Mouse (Mus musculus): ENCODE results near the gene Sdk2. TPM values are rescaled to one million over a fixed set of nuclear protein-coding genes. Genes with fewer than 3 reads are reported as not detected.

Gene Sdk2
- polyA plus RNA-seq, 1 experiment from 2014 or later = 2.2 TPM

- Histone ChIP-seq H3K27me3 (replicated peaks; ENCODE audit: control insufficient read depth, insufficient read depth, low read length) (no peaks in the 10 kb centered on the region), H3K9me3 (ENCODE audit: control insufficient read depth, low read length) (no peaks in the 10 kb centered on the region), H3K9ac (replicated peaks; ENCODE audit: low read depth, low read length) (no peak overlapping the region), H3K4me1 (replicated peaks; ENCODE audit: control insufficient read depth, insufficient read depth, low read length) (peaks cover 10% of the 10 kb centered on the region), H3K36me3 (ENCODE audit: control insufficient read depth, insufficient read depth) (no peaks in the 10 kb centered on the region), H3K4me3 (replicated peaks; ENCODE audit: low read length) (no peak overlapping the region), H3K4me2 (ENCODE audit: low read length) (no peak overlapping the region), H3K27ac (ENCODE audit: low read length) (no peak overlapping the region)
- WGBS = 60% methylated on average over 9 of the region's 9 CpGs
- ATAC-seq = no peak
Measured at GRCm38 (mm10) chr11:113803321-113803941, 263.4 kb downstream of the Sdk2 start.

- no peak for ATAC-seq
- H3K4me2 ChIP-seq (ENCODE audit: low read length) = no peak overlapping the region
- H3K36me3 ChIP-seq (ENCODE audit: control insufficient read depth, insufficient read depth) = no peaks in the 10 kb centered on the region
- H3K9me3 ChIP-seq (ENCODE audit: control insufficient read depth, low read length) = no peaks in the 10 kb centered on the region
- 66% methylated on average over 12 of the region's 12 CpGs for WGBS
- H3K4me1 ChIP-seq (replicated peaks; ENCODE audit: control insufficient read depth, insufficient read depth, low read length) = peaks cover 18% of the 10 kb centered on the region
- H3K27ac ChIP-seq (ENCODE audit: low read length) = no peak overlapping the region
- no peak overlapping the region for H3K9ac ChIP-seq (replicated peaks; ENCODE audit: low read depth, low read length)
- no peak overlapping the region for H3K4me3 ChIP-seq (replicated peaks; ENCODE audit: low read length)
- H3K27me3 ChIP-seq (replicated peaks; ENCODE audit: control insufficient read depth, insufficient read depth, low read length) = no peaks in the 10 kb centered on the region
Measured at GRCm38 (mm10) chr11:113802456-113802855, 264.4 kb downstream of the Sdk2 start.

- Histone ChIP-seq H3K4me2 (ENCODE audit: low read length) (no peak overlapping the region), H3K27me3 (replicated peaks; ENCODE audit: control insufficient read depth, insufficient read depth, low read length) (no peaks in the 10 kb centered on the region), H3K9me3 (ENCODE audit: control insufficient read depth, low read length) (no peaks in the 10 kb centered on the region), H3K4me1 (replicated peaks; ENCODE audit: control insufficient read depth, insufficient read depth, low read length) (peaks cover 25% of the 10 kb centered on the region), H3K27ac (ENCODE audit: low read length) (no peak overlapping the region), H3K36me3 (ENCODE audit: control insufficient read depth, insufficient read depth) (no peaks in the 10 kb centered on the region), H3K4me3 (replicated peaks; ENCODE audit: low read length) (no peak overlapping the region), H3K9ac (replicated peaks; ENCODE audit: low read depth, low read length) (no peak overlapping the region)
- ATAC-seq = no peak
- 97% methylated on average over 12 of the region's 12 CpGs for WGBS
Measured at GRCm38 (mm10) chr11:113800026-113800425, 266.8 kb downstream of the Sdk2 start.

GRCm38 (mm10) chr11:113799041-113799447 lies 267.8 kb downstream of the Sdk2 start:
- Histone ChIP-seq H3K36me3 (ENCODE audit: control insufficient read depth, insufficient read depth) (no peaks in the 10 kb centered on the region), H3K4me3 (replicated peaks; ENCODE audit: low read length) (no peak overlapping the region), H3K9ac (replicated peaks; ENCODE audit: low read depth, low read length) (no peak overlapping the region), H3K27ac (ENCODE audit: low read length) (no peak overlapping the region), H3K4me1 (replicated peaks; ENCODE audit: control insufficient read depth, insufficient read depth, low read length) (peaks cover 25% of the 10 kb centered on the region), H3K4me2 (ENCODE audit: low read length) (no peak overlapping the region), H3K9me3 (ENCODE audit: control insufficient read depth, low read length) (no peaks in the 10 kb centered on the region), H3K27me3 (replicated peaks; ENCODE audit: control insufficient read depth, insufficient read depth, low read length) (no peaks in the 10 kb centered on the region)
- no peak for ATAC-seq
- 45% methylated on average over 14 of the region's 14 CpGs for WGBS

GRCm38 (mm10) chr11:113798011-113798410 lies 268.8 kb downstream of the Sdk2 start:
- 38% methylated on average over 6 of the region's 6 CpGs for WGBS
- no peaks in the 10 kb centered on the region for H3K36me3 ChIP-seq (ENCODE audit: control insufficient read depth, insufficient read depth)
- peaks cover 25% of the 10 kb centered on the region for H3K4me1 ChIP-seq (replicated peaks; ENCODE audit: control insufficient read depth, insufficient read depth, low read length)
- peak; percentile 43 for ATAC-seq
- no peak overlapping the region for H3K4me3 ChIP-seq (replicated peaks; ENCODE audit: low read length)
- H3K4me2 ChIP-seq (ENCODE audit: low read length) = no peak overlapping the region
- no peak overlapping the region for H3K9ac ChIP-seq (replicated peaks; ENCODE audit: low read depth, low read length)
- H3K27ac ChIP-seq (ENCODE audit: low read length) = no peak overlapping the region
- no peaks in the 10 kb centered on the region for H3K27me3 ChIP-seq (replicated peaks; ENCODE audit: control insufficient read depth, insufficient read depth, low read length)
- H3K9me3 ChIP-seq (ENCODE audit: control insufficient read depth, low read length) = no peaks in the 10 kb centered on the region

GRCm38 (mm10) chr11:113797014-113797983 lies 269.5 kb downstream of the Sdk2 start:
- H3K9me3 ChIP-seq (ENCODE audit: control insufficient read depth, low read length) = no peaks in the 10 kb centered on the region
- no peaks in the 10 kb centered on the region for H3K36me3 ChIP-seq (ENCODE audit: control insufficient read depth, insufficient read depth)
- no peak overlapping the region for H3K4me2 ChIP-seq (ENCODE audit: low read length)
- 43% methylated on average over 19 of the region's 19 CpGs for WGBS
- H3K27me3 ChIP-seq (replicated peaks; ENCODE audit: control insufficient read depth, insufficient read depth, low read length) = no peaks in the 10 kb centered on the region
- peaks cover 25% of the 10 kb centered on the region for H3K4me1 ChIP-seq (replicated peaks; ENCODE audit: control insufficient read depth, insufficient read depth, low read length)
- 0 out of 2 replicates have a peak overlapping the region, but pooled peaks have one; percentile 14 for H3K9ac ChIP-seq (replicated peaks; ENCODE audit: low read depth, low read length)
- H3K27ac ChIP-seq (ENCODE audit: low read length) = peak overlapping the region; percentile 48
- peak; percentile 39 for ATAC-seq
- H3K4me3 ChIP-seq (replicated peaks; ENCODE audit: low read length) = no peak overlapping the region

GRCm38 (mm10) chr11:113795846-113796245 lies 271.0 kb downstream of the Sdk2 start:
- no peak overlapping the region for H3K27ac ChIP-seq (ENCODE audit: low read length)
- peaks cover 34% of the 10 kb centered on the region for H3K4me1 ChIP-seq (replicated peaks; ENCODE audit: control insufficient read depth, insufficient read depth, low read length)
- WGBS = 70% methylated on average over 12 of the region's 12 CpGs
- H3K9ac ChIP-seq (replicated peaks; ENCODE audit: low read depth, low read length) = no peak overlapping the region
- ATAC-seq = no peak
- no peaks in the 10 kb centered on the region for H3K27me3 ChIP-seq (replicated peaks; ENCODE audit: control insufficient read depth, insufficient read depth, low read length)
- no peak overlapping the region for H3K4me2 ChIP-seq (ENCODE audit: low read length)
- no peaks in the 10 kb centered on the region for H3K36me3 ChIP-seq (ENCODE audit: control insufficient read depth, insufficient read depth)
- H3K4me3 ChIP-seq (replicated peaks; ENCODE audit: low read length) = no peak overlapping the region
- H3K9me3 ChIP-seq (ENCODE audit: control insufficient read depth, low read length) = no peaks in the 10 kb centered on the region

- Histone ChIP-seq H3K27me3 (replicated peaks; ENCODE audit: control insufficient read depth, insufficient read depth, low read length) (no peaks in the 10 kb centered on the region), H3K9me3 (ENCODE audit: control insufficient read depth, low read length) (no peaks in the 10 kb centered on the region), H3K9ac (replicated peaks; ENCODE audit: low read depth, low read length) (no peak overlapping the region; the same call in 1 of the 2 replicates), H3K4me1 (replicated peaks; ENCODE audit: control insufficient read depth, insufficient read depth, low read length) (peaks cover 32% of the 10 kb centered on the region), H3K4me2 (ENCODE audit: low read length) (no peak overlapping the region), H3K36me3 (ENCODE audit: control insufficient read depth, insufficient read depth) (no peaks in the 10 kb centered on the region), H3K27ac (ENCODE audit: low read length) (peak overlapping the region; percentile 11), H3K4me3 (replicated peaks; ENCODE audit: low read length) (no peak overlapping the region)
- peak; percentile 80 for ATAC-seq
- 29% methylated on average over 16 of the region's 16 CpGs for whole genome bisulfite sequencing
Measured at GRCm38 (mm10) chr11:113791357-113792215, 275.3 kb downstream of the Sdk2 start.

- peaks cover 53% of the 10 kb centered on the region for H3K4me1 ChIP-seq (replicated peaks; ENCODE audit: control insufficient read depth, insufficient read depth, low read length)
- no peaks in the 10 kb centered on the region for H3K9me3 ChIP-seq (ENCODE audit: control insufficient read depth, low read length)
- H3K27me3 ChIP-seq (replicated peaks; ENCODE audit: control insufficient read depth, insufficient read depth, low read length) = no peaks in the 10 kb centered on the region
- no peaks in the 10 kb centered on the region for H3K36me3 ChIP-seq (ENCODE audit: control insufficient read depth, insufficient read depth)
- WGBS = 25% methylated on average over 1 of the region's 1 CpGs
- peak overlapping the region; percentile 44 for H3K27ac ChIP-seq (ENCODE audit: low read length)
- no peak overlapping the region for H3K9ac ChIP-seq (replicated peaks; ENCODE audit: low read depth, low read length)
- H3K4me2 ChIP-seq (ENCODE audit: low read length) = no peak overlapping the region
- no peak overlapping the region for H3K4me3 ChIP-seq (replicated peaks; ENCODE audit: low read length)
- ATAC-seq = no peak
Measured at GRCm38 (mm10) chr11:113789101-113789500, 277.7 kb downstream of the Sdk2 start.
